Mouse (Mus musculus) colon, adult 2 months (tissue): ENCODE data around the gene Retsat. TPM values are rescaled to one million over a fixed set of nuclear protein-coding genes. Genes with fewer than 3 reads are reported as not detected.

Experiments used
- polyA plus RNA-seq: library from polyadenylated mRNA; depleted of rRNA; stranded (reverse); fragments of >200 nt; gene quantifications from 2 replicates; pipeline ENCODE4 v1.2.3, GENCODE M21; 2012; rRNA removed

Gene Retsat
- 55.1 and 57.3 TPM in 2 replicates for polyA plus RNA-seq

GRCm38 (mm10) chr6:72597956-72598753 lies at the start of gene Retsat, which contains the start of gene Elmod3:
Gene Retsat, plus strand, starts transcription at chr6:72598475.
Gene Elmod3, minus strand, starts transcription at chr6:72598413.

GRCm38 (mm10) chr6:72616643-72617288 lies 18.5 kb downstream of the Retsat start, which contains the start of gene Tgoln1:
Gene Tgoln1, minus strand, starts transcription at chr6:72617000.

Other genes with a start within 250 kb of the Retsat start
- gene Tmem150a, start 243.0 kb upstream of the Retsat start, polyA plus RNA-seq: 15.4 TPM in 2 replicates
- 63.2 and 74.9 TPM in 2 replicates for gene Rnf181, start 231.5 kb upstream of the Retsat start, polyA plus RNA-seq
- 6.6 and 9.3 TPM in 2 replicates for gene Vamp5, start 218.0 kb upstream of the Retsat start, polyA plus RNA-seq
- 144 and 190 TPM in 2 replicates for gene Vamp8, start 207.8 kb upstream of the Retsat start, polyA plus RNA-seq
- 19.9 and 25.5 TPM in 2 replicates for gene Ggcx, start 184.2 kb upstream of the Retsat start, polyA plus RNA-seq
- gene Mat2a, start 158.9 kb upstream of the Retsat start, polyA plus RNA-seq: 129 and 136 TPM in 2 replicates
- gene Sh2d6, start 76.8 kb upstream of the Retsat start, polyA plus RNA-seq: 10.2 and 14.7 TPM in 2 replicates
- 60.4 and 63.9 TPM in 2 replicates for gene Capg, start 54.1 kb upstream of the Retsat start, polyA plus RNA-seq
- 15.4 and 18.6 TPM in 2 replicates for gene Elmod3, start 62 bp upstream of the Retsat start, polyA plus RNA-seq
- gene Tgoln1, start 18.5 kb downstream of the Retsat start, polyA plus RNA-seq: 142 and 172 TPM in 2 replicates
- 60.9 and 71.3 TPM in 2 replicates for gene Tcf7l1, start 190.8 kb downstream of the Retsat start, polyA plus RNA-seq